Mouse (Mus musculus): Measurements from ENCODE around the gene Tle3.

DNA sequence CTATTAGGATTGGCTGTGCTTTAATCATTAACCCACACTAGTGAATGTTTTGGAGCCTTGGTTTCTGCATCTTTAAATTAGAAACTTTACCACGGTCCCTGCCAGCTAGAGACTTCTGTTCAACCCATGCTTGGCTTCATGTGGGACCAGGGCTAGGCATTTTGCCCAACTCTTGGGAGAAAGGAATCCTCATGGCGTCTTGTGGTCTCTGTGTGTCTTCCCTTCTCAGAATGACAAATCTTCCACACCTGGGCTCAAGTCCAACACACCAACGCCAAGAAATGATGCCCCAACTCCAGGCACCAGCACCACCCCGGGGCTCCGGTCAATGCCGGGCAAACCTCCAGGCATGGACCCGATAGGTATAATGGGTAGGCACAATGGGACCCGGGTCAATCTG, 36.9 kb downstream of the Tle3 start:
- TF ChIP-seq POLR2A (IDR thresholded peaks at IDR 0.05; ENCODE audit: low read depth, low read length), result no peak
- TF ChIP-seq CTCF (conservative IDR thresholded peaks at IDR 0.05; ENCODE audit: insufficient read depth, insufficient read length, low read depth, low read length), result no peak
